Mouse (Mus musculus) gastrocnemius, postnatal 25 days (tissue): ENCODE results near the gene Exoc6. TPM values are rescaled to one million over a fixed set of nuclear protein-coding genes. Genes with fewer than 3 reads are reported as not detected.

Experiments
- DNase-seq: peaks from one replicate; pipeline ENCODE4 v3.0.0; 2022
- total RNA-seq, 2 experiments: library from RNA; stranded (reverse); gene quantifications; 1 replicate in 1 of 2; 2 replicates in 1 of 2; pipeline ENCODE4 v1.2.3; 2021

Gene Exoc6
- total RNA-seq, 2 experiments from 2014 or later, result 33.3 to 43.8 TPM

DNA sequence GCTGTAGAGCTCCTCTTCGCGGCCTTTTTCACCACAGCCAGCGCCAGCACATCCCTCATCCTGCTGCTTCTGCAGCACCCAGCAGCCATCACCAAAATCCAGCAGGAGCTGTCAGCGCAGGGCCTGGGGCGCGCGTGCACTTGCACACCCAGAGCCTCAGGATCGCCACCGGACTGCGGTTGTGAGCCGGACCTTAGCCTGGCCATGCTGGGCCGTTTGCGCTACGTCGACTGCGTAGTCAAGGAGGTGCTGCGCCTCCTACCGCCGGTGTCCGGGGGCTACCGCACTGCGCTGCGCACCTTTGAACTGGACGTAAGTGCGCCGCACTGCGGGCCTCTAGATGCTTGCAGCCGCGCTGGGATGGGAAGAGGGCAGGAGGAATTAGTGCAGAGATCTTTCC is 140.5 kb downstream of the Exoc6 start:
- DNase-seq, result no peak

DNA sequence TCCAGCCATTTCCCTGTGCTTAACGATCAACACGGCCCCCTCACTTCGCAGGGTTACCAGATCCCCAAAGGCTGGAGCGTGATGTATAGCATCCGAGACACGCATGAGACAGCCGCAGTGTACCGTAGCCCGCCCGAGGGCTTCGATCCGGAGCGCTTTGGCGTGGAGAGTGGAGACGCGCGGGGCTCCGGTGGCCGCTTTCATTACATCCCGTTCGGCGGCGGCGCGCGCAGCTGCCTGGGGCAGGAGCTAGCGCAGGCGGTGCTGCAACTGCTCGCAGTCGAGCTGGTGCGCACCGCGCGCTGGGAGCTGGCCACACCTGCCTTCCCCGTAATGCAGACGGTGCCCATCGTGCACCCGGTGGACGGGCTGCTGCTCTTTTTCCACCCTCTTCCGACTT is 142.7 kb downstream of the Exoc6 start:
- no peak for DNase-seq

DNA sequence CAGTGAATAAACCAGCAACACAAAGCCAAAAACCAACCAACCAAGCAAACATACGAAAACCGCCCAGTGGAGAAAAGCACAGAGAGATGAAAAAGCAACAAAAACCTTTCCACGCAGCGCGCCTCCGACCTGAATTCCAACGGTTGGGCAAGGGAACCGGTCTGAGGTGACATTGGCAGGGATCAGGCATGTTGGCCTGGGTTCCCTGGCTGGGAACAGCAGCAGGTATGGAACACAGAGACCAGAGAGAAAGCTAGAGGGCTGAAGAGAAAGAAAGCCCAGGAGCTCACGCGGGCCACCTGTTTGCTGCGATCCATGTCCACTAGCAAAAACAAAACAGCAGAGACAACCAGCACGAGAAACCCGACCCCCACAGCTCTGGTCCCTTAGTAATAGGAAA is 144.9 kb downstream of the Exoc6 start:
- no peak for DNase-seq

DNA sequence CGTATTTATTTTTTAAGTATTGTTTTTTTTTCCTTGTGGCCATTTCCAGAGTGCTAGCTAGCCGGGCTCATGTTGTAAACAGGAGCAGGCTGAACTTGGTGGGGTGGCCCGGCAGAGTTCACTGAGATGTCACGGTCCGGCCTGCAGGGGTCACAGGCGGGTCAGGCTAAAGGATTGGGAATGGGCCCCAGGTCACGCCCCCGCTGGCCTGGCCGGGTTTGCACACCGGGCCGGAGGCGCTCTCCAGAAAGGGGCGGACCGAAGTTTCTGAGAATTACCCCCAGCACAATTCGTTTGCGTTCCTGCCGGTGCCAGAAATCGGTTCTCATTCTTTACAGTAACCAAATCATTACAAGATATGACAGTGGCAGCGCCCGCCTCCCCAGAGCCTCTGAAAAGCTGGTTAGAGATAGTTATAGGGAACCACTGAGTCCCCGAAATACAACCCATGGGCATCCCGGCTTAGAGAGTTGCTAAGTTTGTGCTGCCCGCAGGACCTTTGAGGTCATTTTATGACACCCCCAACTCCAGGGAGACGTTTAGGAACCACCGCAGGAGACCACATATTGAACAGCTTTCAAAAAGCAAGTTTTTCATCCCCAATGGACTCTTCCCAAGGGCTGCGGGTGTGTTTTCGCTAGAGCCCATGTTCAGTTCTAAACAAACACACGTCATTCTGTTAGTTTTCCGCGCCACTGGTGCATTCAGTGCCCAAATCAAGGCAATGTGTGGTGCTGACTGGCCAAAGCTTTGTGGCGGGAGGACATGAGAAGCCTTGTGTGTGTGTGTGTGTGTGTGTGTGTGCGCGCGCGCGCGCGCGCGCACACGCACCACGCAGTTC is 145.8 kb downstream of the Exoc6 start:
- DNase-seq, result no peak

DNA sequence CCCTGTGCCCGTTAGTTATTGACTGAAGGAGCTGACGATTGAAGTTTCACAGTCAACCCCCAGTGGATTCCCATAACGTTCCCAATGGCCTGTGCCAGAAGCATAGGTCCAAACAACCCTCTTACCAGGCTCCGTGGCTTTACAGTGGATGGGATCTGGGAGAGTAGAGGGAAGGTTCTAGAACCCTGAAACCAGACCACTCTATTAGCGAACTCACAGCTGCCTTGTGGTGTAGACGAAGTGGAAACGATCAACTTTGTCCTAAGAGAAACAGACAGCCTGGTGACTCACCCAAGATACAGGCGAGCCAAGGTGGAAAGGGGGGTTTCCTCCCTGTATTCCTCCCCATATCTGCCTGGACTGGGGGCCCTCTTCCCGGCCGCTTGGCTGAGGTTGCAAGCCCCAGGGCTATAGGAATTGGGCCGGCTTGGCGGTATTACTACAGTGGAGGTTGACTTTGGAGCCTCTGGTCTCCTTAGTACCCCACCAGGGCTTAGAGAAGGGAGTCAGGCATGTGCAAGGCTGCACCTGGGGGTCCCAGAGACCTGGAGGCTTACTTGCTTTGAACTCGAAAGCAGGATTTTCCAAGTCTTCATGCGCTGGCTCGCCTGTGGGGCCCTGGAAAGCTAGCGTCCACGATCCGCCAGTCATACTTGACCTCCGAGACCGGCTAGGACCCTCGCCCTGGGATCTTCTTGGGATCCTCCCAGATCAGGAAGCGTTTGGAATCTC is 146.6 kb downstream of the Exoc6 start:
- DNase-seq, result no peak

DNA sequence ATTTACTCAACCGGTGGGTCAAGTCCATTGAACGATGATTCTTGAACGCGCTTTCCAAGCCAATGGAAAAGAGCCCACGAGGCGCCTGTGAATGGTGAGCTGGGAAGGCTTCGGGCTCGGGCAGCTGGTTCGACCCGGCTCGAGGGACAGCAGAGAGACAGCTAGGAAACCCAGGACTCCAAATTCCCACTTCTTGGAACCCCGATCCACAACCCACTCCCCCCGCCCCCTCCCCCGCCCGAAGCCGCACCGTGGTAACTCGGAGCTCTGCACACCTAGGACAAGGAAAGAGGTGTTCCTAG is 147.1 kb downstream of the Exoc6 start:
- DNase-seq, result no peak

DNA sequence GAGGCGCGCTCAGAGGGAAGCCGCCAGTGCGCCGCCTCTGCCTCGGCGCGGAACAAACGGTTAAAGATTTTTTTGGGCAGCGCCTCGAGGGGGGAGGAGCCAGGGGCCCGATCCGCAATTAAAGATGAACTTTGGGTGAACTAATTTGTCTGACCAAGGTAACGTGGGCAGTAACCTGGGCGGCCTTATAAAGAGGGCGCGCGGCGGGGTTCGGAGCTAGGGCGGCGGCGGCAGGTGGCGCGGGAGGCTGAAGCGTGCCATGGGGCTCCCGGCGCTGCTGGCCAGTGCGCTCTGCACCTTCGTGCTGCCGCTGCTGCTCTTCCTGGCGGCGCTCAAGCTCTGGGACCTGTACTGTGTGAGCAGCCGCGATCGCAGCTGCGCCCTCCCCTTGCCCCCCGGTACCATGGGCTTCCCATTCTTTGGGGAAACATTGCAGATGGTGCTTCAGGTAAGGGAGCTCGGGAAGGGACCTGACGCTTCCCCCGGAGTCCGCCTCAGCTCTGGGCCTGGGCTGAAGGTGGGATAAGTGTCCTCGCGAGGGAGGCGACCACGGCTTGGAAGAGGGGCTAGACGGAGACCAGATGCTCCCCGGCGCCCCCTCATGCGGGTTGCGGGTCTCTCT is 147.5 kb downstream of the Exoc6 start, which contains the start of gene Cyp26a1:
Gene Cyp26a1, plus strand, starts transcription at position 148 of the 622 bp plus-strand sequence.
- no peak for DNase-seq

DNA sequence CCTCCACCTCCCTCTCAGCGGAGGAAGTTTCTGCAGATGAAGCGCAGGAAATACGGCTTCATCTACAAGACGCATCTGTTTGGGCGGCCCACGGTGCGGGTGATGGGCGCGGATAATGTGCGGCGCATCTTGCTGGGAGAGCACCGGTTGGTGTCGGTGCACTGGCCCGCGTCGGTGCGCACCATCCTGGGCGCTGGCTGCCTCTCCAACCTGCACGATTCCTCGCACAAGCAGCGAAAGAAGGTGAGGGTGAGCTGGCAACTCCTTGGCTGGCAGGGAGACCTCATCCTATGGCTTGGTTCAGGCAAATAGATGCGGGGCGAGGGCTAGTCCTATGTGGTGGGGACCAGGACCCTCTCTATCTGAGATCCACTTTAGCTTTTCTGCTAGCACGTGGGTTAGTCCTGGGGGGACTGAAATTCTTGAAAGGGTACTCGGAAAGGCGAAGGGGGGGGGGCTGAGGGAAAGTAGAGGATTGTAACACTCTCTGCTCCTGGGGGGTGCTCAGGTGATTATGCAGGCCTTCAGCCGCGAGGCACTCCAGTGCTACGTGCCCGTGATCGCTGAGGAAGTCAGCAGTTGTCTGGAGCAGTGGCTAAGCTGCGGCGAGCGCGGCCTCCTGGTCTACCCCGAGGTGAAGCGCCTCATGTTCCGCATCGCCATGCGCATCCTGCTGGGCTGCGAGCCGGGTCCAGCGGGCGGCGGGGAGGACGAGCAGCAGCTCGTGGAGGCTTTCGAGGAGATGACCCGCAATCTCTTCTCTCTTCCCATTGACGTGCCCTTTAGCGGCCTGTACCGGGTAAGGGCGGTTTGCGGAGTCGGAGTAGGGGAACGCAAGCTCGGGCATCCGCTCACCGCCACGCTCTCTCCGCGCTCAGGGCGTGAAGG is 148.3 kb downstream of the Exoc6 start:
- no peak for DNase-seq

DNA sequence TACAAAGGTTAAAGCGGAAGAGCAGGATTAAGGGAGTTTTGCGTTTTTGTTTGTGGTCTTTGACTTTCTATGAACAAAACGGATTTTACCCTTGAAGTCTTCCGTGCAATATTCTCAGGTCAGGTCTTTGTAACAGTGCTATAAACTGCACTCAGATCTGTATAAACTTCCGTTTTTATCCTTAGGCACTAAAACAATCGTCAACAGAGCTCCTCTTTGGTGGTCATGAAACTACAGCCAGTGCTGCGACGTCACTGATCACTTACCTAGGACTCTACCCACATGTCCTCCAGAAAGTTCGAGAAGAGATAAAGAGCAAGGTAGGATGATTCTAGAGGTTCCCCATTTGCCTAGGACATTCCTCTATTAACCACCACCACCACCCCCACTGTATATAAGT is 149.5 kb downstream of the Exoc6 start:
- DNase-seq, result no peak

DNA sequence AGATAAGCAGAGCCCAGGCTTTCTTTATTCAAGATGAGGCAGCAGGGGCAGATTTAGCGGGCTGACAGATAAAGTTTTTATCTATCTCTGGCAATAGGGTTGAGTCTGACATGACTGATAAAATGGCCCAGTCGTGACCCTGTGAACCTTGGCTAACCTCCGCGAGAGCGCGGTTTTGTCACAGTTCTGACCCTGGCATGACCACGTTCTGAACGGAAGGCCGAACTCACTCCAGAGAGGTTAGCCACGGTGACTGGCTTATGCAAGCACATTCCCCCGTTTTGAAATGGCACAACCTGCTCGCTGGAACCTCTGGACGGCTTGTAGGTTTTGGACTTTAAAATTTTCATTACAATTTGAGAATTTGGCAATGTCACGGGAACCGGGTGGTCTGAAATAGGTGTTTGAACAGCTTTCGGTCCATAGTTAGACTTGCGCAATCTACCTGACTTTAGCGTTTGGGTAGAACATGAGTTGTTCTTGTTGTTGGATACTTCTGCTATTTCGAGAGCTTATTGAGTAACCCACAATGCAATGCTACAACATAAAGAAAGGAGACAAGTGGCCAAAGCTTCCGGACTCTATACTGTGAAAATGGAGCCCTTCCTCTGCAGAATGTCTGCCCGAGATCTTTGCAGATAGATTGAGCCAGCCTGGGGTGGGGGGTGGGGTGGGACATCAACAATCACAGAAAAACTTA is 152.3 kb downstream of the Exoc6 start:
- no peak for DNase-seq

DNA sequence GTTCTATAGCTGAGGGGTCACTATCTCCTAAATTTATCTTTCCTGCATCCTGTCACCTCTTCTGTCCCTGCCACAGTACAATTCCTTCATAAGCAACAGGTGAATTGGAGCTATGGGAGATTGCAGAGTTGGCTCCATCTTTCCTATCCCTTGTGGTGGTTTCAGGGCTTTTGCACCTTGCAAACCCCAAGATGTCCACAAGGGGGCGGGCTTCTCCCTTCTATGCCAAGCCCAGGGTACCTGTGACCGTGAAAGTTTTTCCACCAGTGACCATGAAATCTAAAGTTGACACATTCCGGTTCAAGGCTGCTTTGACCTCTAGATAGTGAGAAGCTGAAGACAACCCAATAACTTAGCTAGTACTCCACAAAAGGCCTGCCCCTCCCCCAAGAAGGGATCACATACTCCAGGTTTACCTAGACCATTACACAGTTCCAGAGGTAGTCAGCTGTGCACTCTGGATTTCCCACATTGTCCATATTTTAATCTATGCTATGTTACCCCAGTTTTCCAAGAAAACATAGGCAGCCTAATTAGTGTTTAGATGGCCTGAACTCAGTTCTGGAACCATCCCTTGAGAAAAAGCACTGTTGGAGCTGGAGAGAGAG is 153.8 kb downstream of the Exoc6 start:
- DNase-seq, result no peak

DNA sequence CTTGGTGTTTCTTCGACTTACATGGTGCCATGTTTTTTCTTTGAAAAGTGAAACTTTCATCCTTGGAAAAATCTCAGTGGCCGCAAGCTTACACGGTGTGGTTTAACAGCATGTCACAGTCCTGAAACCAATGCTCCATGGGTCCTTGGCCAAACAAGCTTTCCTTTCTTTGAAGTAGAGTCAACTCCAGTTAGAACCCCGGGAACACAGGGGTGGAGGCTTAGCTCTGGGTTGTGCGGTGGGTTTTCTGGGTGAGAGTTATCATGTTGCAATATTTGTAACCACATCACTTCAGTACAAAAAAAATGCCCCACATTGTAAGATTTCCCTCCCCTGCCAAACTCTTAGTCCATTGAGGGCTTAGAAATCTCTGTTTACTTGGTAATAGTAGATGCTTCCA is 155.5 kb downstream of the Exoc6 start:
- no peak for DNase-seq

DNA sequence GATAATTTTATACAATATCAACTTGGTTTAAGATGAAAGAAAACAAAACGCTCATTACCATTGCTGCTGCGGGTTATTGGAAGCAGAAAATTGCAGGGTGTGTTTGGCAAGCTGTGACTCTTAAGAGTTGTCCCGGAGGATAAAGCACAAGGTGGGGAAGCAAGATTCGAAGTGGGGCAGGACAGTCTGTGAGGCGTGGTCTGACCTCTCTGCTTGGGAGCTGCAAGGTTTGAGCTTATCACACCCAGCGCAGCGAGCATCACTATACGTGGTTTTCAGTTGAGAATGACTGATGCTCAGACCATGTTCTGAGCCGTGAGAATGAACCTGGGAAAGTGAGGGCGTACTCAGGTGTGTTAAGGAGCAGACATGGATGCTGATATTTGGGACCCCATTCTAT is 164.5 kb downstream of the Exoc6 start:
- DNase-seq, result no peak

DNA sequence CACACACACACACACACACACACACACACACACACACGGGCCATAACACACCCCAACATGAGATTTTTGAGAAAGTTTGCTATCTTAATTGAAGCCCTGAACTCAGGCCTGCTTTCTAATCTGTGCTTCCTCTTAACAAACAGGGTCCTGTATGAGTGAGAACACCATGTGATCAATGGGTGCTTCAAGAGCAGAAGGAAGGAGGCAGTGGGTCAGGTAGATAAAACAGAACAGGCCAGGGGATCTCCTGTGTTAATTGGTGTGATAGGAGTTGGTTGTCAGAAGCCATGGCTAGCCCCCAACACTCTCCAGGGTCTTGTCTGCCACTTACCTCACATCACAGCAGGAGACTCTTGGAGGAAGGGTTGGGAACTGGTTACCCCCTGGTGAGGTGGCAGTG is 165.8 kb downstream of the Exoc6 start:
- DNase-seq, result no peak

DNA sequence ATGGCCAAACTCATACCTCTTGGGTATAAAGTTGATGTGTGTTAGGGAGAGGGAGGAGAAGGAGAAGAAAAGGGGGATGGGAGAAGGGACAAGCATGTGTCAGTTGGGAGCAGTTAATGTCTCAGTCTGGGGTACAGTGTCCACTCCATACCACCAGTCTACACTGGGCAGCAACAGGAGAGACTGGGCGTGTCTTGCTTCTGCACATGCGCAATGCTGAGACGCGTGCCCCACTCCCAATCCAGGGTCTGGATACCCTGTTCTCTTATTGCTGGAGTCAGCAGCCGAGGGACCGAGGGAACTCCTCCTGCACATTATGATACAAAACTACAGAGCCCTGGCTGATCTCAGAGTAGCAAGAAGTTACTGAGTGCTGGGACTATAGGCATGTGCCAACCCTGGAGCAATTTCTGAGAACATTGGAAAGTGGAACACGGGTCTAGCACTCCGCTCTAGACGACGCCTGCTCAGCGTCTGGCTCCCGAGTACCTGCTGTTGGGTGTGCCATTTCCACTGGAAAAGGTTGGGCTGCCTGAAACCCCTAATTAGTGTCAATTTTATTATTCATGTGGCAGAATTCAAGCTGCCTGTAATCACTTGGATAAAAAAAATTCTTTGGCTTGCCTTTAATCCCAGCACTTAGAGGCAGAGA is 166.4 kb downstream of the Exoc6 start:
- no peak for DNase-seq

DNA sequence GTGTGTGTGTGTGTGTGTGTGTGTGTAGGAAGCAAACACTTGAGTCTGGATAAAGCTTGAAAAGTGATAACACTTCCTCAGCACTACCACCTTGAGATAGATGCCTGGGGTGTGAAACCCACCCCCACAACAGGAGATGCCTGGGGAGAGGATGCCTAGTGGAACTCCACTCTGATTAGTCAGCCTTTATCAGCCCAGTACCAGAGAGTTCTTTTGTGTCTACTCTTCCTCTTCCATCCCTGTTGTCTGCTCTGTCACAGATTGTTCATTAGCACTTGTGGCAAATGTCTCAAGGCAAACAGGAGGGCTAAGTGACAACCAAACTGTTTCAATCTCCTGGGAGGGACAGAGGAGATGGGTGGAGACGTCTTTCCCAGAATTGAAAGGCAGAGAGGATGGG is 168.9 kb downstream of the Exoc6 start:
- no peak for DNase-seq

DNA sequence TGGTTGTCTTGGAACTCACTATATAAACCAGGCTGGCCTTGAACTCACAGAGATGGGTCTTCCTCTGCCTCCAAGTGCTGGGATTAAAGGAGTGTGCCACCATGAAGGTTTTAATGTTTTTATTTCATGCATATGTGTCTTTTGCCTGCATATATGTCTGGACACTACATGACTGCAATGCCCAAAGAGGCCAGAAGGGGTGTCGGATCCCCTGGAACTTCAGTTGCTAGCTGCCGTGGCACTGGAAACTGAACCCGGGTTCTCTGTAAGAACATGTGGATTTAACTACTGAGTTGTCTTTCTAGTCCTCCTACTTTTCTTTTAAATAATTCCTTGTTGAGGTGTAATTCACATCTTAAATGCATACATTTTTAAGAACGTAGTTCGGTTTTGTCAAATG is 174.4 kb downstream of the Exoc6 start:
- no peak for DNase-seq

DNA sequence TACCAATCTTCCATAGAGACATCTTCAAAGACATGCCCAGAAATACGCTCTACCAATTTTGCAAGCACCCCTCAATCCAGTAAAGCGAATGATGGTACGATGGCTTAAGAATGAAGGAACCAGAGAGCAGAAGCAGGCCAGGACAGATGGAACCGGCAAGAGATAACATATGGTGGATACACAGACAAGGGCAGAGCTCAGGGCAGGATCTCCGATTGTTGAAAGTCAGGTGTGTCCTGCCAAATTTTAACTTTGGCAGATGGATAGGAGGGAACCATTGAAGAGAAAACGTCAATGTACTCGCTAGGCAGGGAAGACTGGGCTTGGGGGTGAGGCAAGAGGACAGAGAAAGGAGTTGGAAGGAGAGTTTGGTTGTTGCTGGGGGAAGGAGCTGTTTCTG is 176.4 kb downstream of the Exoc6 start:
- no peak for DNase-seq

DNA sequence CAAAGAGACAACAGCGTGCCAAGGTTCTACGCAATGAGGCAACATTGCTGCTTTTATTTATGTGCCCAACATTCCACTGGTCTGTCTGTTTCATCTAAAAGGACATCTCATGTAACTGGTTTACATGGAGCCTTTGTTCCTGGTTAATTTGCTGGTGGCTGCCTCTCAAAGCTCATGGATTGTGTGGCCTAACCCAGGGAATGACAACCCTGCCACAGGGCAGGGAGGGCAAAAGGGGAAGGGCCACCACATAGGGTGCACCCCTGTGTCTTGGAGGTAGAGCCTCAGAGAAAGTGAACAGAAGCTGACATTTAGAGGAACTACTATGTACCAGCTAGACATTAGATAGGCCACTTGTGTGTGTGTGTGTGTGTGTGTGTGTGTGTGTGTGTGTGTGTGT is 177.1 kb downstream of the Exoc6 start:
- DNase-seq, result no peak
